Mouse (Mus musculus) heart, postnatal 0 days (tissue): ENCODE data around the gene Lmf1.

Source experiments
- CTCF ChIP-seq: IDR thresholded peaks from 2 replicates; pipeline ENCODE4 v1.5.1; 2016; ENCODE audit warnings: antibody characterized with exemption, control low read depth, low read depth
- EP300 ChIP-seq: IDR thresholded peaks from 2 replicates; pipeline ENCODE4 v1.6.1; 2016; ENCODE audit warnings: antibody characterized with exemption, low read depth

DNA sequence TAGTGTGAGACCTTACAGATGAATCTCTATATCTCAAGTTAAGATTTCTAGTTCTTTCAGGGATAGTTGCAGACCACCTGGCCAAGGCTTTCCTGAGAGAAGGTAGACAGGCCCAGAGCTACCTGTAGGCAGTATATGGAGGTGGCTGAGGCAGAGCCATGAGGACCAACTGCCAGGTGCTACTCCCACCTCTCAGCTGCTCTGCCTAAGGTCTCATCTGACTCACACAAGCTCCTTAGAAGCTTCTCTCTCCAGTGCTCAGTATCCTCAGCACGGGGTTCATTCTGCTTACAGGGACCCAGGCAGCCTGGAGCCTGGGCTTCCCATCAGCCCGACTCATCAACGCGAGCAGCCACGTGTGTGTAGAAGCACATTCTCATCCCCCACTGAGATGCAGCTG is 51.4 kb downstream of the Lmf1 start:
- no peak for TF ChIP-seq CTCF
- TF ChIP-seq EP300 = no peak
